In genomic region chr2:121571780-121572179, GRCm38 (mm10) we compare ENCODE assay signal across 9 mouse cellular contexts.
DNase-seq lines count a peak whose midpoint lies in the region; ATAC-seq and TF ChIP-seq lines count a peak whose summit lies in the region.
"Had no signal": no experiment of that assay in that cellular context is flagged by ENCODE, and none has a peak within 500 bp of the region (broad histone marks: within the 10 kb centered on the region; RNA-seq: fewer than 3 reads in every experiment).

No protein-coding gene starts in this region.

- no peak overlapping the region for H3K4me2 ChIP-seq in forebrain, embryonic 15.5 days (replicated peaks)

- peaks cover 31% of the 10 kb centered on the region; the same call in 1 of the 2 replicates for H3K36me3 ChIP-seq in forebrain, embryonic 15.5 days

- H3K4me3 ChIP-seq in forebrain, embryonic 15.5 days = no peak overlapping the region
- no peak overlapping the region for H3K4me3 ChIP-seq in lung, adult 2 months (replicated peaks; ENCODE audit: extremely low read depth, low read depth, low read length)
- H3K4me3 ChIP-seq: myocyte had no signal

- H3K9ac ChIP-seq in forebrain, embryonic 15.5 days (replicated peaks) = no peak overlapping the region

- no peak overlapping the region for H3K27ac ChIP-seq in forebrain, embryonic 15.5 days (replicated peaks)

- H3K4me1 ChIP-seq in forebrain, embryonic 15.5 days = no peaks in the 10 kb centered on the region
- H3K4me1 ChIP-seq in lung, adult 2 months (ENCODE audit: control insufficient read depth, insufficient read depth, low read length) = peaks cover 8% of the 10 kb centered on the region

- H3K9me3 ChIP-seq in forebrain, embryonic 15.5 days = no peaks in the 10 kb centered on the region

- peak; percentile 88 for ATAC-seq in forebrain, embryonic 15.5 days (replicated peaks)

- DNase-seq in MEL-GATA-1-ER (ENCODE audit: extremely low read depth, low read depth) = peak; percentile 50
- peak; percentile 78 for DNase-seq in cerebellum, adult 11-12 months
- peak; percentile 93 for DNase-seq in heart, postnatal 4 days
- DNase-seq in layer of hippocampus, adult 18-20 months (ENCODE audit: low spot score in 2 of 2) = peak; percentile 83 to 93
- peak; percentile 72 for DNase-seq in lung, adult 2 months
- peak; percentile 62 for DNase-seq in ovary, adult 18-20 months (ENCODE audit: low spot score)
- peak; percentile 21 to 26 for DNase-seq in thymus, adult 18-20 months

- H3K27me3 ChIP-seq in forebrain, embryonic 15.5 days = no peaks in the 10 kb centered on the region

- no peak for TF ChIP-seq POLR2A in lung, adult 2 months (IDR thresholded peaks at IDR 0.05; ENCODE audit: borderline replicate concordance, extremely low read depth, low read depth, low read length)

- TF ChIP-seq CTCF in lung, adult 2 months (IDR thresholded peaks at IDR 0.05; ENCODE audit: insufficient read depth, low read length) = peak; percentile 95

- WGBS in forebrain, embryonic 15.5 days = 29% methylated on average over 7 of the region's 7 CpGs
- 13% methylated on average over 7 of the region's 7 CpGs for WGBS in lung, adult 2 months

Comparison
In these comparisons a context has a peak if more than half of its experiments do, and no peak if none do; other contexts are left out.
1. DNase-seq: peak in every context shown above with its lines; median percentile 93 in heart, postnatal 4 days; 88 in layer of hippocampus, adult 18-20 months; 78 in cerebellum, adult 11-12 months; 72 in lung, adult 2 months; 62 in ovary, adult 18-20 months; 50 in MEL-GATA-1-ER; 24 in thymus, adult 18-20 months.